Mouse (Mus musculus) lung, postnatal 10 days (tissue): ENCODE measurements around the gene Prune1.
A peak's percentile ranks its signal among the peaks of the same experiment; 100 is the strongest.

Experiments used
- DNase-seq: peaks from one replicate; pipeline ENCODE4 v3.0.0; 2021

Gene Prune1

GRCm38 (mm10) chr3:95281216-95282126, at the start of gene Prune1, which contains the start of gene Mindy1:
Prune1 (minus strand) TSS chr3:95282076.
Mindy1 (plus strand) TSS chr3:95281345.
- peak; percentile 99 for DNase-seq

- DNase-seq = no peak
Observed at GRCm38 (mm10) chr3:95331528-95331927, 49.7 kb upstream of the Prune1 start.

GRCm38 (mm10) chr3:95328803-95329404, 47.0 kb upstream of the Prune1 start:
- DNase-seq = no peak

GRCm38 (mm10) chr3:95324454-95325144, 42.7 kb upstream of the Prune1 start:
- peak; percentile 12 for DNase-seq

GRCm38 (mm10) chr3:95323429-95323828, 41.6 kb upstream of the Prune1 start:
- DNase-seq = no peak

GRCm38 (mm10) chr3:95319701-95320625, 38.1 kb upstream of the Prune1 start:
- DNase-seq = no peak

- no peak for DNase-seq
Observed at GRCm38 (mm10) chr3:95319110-95319509, 37.2 kb upstream of the Prune1 start.

- peak; percentile 81 for DNase-seq
Observed at GRCm38 (mm10) chr3:95318548-95318947, 36.7 kb upstream of the Prune1 start.

- DNase-seq = peak; percentile 83
Observed at GRCm38 (mm10) chr3:95317414-95318080, 35.7 kb upstream of the Prune1 start.

GRCm38 (mm10) chr3:95315844-95316550, 34.1 kb upstream of the Prune1 start:
- no peak for DNase-seq

- peak; percentile 96 for DNase-seq
Observed at GRCm38 (mm10) chr3:95315094-95315843, 33.4 kb upstream of the Prune1 start.

- no peak for DNase-seq
Observed at GRCm38 (mm10) chr3:95314486-95315093, 32.7 kb upstream of the Prune1 start, which contains the start of gene Cers2. Cers2 (plus strand) TSS chr3:95314791.

GRCm38 (mm10) chr3:95314075-95314474, 32.2 kb upstream of the Prune1 start:
- no peak for DNase-seq

GRCm38 (mm10) chr3:95313476-95313875, 31.6 kb upstream of the Prune1 start:
- DNase-seq = no peak

- DNase-seq = no peak
Observed at GRCm38 (mm10) chr3:95312623-95313022, 30.7 kb upstream of the Prune1 start.

- DNase-seq = peak; percentile 84
Observed at GRCm38 (mm10) chr3:95310968-95311882, 29.3 kb upstream of the Prune1 start.

- DNase-seq = no peak
Observed at GRCm38 (mm10) chr3:95310496-95310895, 28.6 kb upstream of the Prune1 start.

GRCm38 (mm10) chr3:95307100-95307499, 25.2 kb upstream of the Prune1 start, which contains the start of gene Anxa9:
Anxa9 (minus strand) TSS chr3:95307176.
- no peak for DNase-seq

GRCm38 (mm10) chr3:95306244-95306643, 24.4 kb upstream of the Prune1 start:
- DNase-seq = no peak
